Comparison of ENCODE assay signal across 8 mouse cellular contexts in the genomic region with DNA sequence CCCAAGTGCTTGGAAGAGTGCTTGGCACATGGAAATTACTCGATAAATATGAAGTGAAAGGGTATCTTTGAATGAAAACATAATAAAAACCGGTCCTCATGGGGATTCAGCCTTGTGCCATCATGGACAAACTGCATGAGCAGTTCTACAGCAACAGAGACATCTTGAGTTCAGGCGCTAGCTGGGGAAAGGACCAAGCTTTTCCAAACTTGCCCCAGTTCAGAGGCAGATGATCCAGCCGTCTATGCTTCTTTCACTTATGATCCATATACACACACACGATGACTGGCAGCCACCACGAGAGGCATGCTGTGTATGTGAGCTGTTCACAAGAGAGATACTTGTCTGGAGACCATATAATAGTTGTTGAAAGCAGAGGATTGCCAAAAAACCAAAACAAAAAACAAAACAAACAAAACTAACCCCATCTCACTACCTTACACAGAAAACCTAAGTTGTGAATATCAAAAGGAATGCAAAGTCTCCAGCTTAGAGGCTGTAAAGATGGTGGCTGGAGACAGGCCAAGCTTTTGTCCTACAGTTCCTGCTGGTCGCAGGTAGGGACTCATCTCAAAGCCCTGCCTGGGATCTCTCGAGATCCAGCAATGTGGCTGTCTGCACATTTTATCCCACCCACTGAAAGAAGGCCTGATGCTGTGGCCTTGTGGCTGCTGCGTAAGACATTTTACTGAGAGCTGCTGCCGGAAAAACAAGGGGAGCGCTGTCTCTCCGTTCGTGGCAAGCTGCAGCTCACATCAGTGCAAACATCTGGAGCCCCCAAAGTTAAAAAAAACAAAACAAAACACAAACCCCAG. TPM values are rescaled to one million over a fixed set of nuclear protein-coding genes. Genes with fewer than 3 reads are reported as not detected.
A peak's percentile ranks its signal among the peaks of the same experiment; 100 is the strongest.
DNase-seq lines count a peak whose midpoint lies in the region; ATAC-seq lines count a peak whose summit lies in the region.

No protein-coding gene starts in this region.

- no peaks in the 10 kb centered on the region for H3K27me3 ChIP-seq in lung, embryonic 15.5 days
- H3K27me3 ChIP-seq in forebrain, embryonic 13.5 days, result no peaks in the 10 kb centered on the region; the same call in 1 of the 2 replicates
- H3K27me3 ChIP-seq in midbrain, embryonic 16.5 days (ENCODE audit: control insufficient read depth, insufficient read depth, low read depth, low read length), result no peaks in the 10 kb centered on the region

- DNase-seq in lung, adult 18-20 months, result no peak
- peak; percentile 71 for DNase-seq in kidney, postnatal 10 days
- no peak for DNase-seq in natural killer cell, adult 2 months (ENCODE audit: low spot score in 2 of 2)
- DNase-seq in cerebellum, postnatal 36 days, result no peak
- DNase-seq in testis, postnatal 14 days (ENCODE audit: low spot score), result no peak

- peak overlapping the region; percentile 87 for H3K4me2 ChIP-seq in lung, embryonic 15.5 days
- H3K4me2 ChIP-seq in forebrain, embryonic 13.5 days, result peak overlapping the region; percentile 86
- H3K4me2 ChIP-seq in midbrain, embryonic 16.5 days (ENCODE audit: low read length), result peak overlapping the region; percentile 68

- 0 out of 2 replicates have a peak, but pooled peaks cover 2% of the 10 kb centered on the region for H3K36me3 ChIP-seq in lung, embryonic 15.5 days
- no peaks in the 10 kb centered on the region for H3K36me3 ChIP-seq in forebrain, embryonic 13.5 days (ENCODE audit: poor library complexity, severe bottlenecking)
- no peaks in the 10 kb centered on the region for H3K36me3 ChIP-seq in midbrain, embryonic 16.5 days (ENCODE audit: control insufficient read depth, insufficient read depth, low read length)

- WGBS in lung, embryonic 15.5 days, result 25% methylated on average over 13 of the region's 13 CpGs
- 70% methylated on average over 13 of the region's 13 CpGs for WGBS in forebrain, embryonic 13.5 days
- WGBS in midbrain, embryonic 16.5 days, result 59% methylated on average over 13 of the region's 13 CpGs

- H3K4me1 ChIP-seq in lung, embryonic 15.5 days, result peaks cover 55% of the 10 kb centered on the region
- peaks cover 19% of the 10 kb centered on the region for H3K4me1 ChIP-seq in forebrain, embryonic 13.5 days
- peaks cover 7% of the 10 kb centered on the region for H3K4me1 ChIP-seq in midbrain, embryonic 16.5 days (ENCODE audit: control insufficient read depth, insufficient read depth, low read length)

- peak overlapping the region; percentile 75 for H3K4me3 ChIP-seq in lung, embryonic 15.5 days
- peak overlapping the region; percentile 73; the same call in 1 of the 2 replicates for H3K4me3 ChIP-seq in forebrain, embryonic 13.5 days
- H3K4me3 ChIP-seq in midbrain, embryonic 16.5 days (ENCODE audit: low read depth, low read length), result peak overlapping the region; percentile 74

- ATAC-seq in lung, embryonic 15.5 days (ENCODE audit: borderline replicate concordance, extremely low read depth, low FRiP score, low TSS enrichment), result no peak
- no peak for ATAC-seq in forebrain, embryonic 13.5 days
- ATAC-seq in midbrain, embryonic 16.5 days, result no peak

- no peaks in the 10 kb centered on the region for H3K9me3 ChIP-seq in lung, embryonic 15.5 days
- no peaks in the 10 kb centered on the region for H3K9me3 ChIP-seq in forebrain, embryonic 13.5 days (replicated peaks)
- no peaks in the 10 kb centered on the region for H3K9me3 ChIP-seq in midbrain, embryonic 16.5 days (replicated peaks; ENCODE audit: control insufficient read depth, low read length, poor library complexity, severe bottlenecking)

- peak overlapping the region; percentile 93 for H3K9ac ChIP-seq in lung, embryonic 15.5 days
- H3K9ac ChIP-seq in forebrain, embryonic 13.5 days, result no peak overlapping the region
- H3K9ac ChIP-seq in midbrain, embryonic 16.5 days (ENCODE audit: low read depth, low read length), result 0 out of 2 replicates have a peak overlapping the region, but pooled peaks have one; percentile 43

- H3K27ac ChIP-seq in lung, embryonic 15.5 days, result peak overlapping the region; percentile 90
- no peak overlapping the region for H3K27ac ChIP-seq in forebrain, embryonic 13.5 days
- no peak overlapping the region for H3K27ac ChIP-seq in midbrain, embryonic 16.5 days (ENCODE audit: low read length)

RNA-seq across cellular contexts. Expression of a gene that starts 2.1 kb away (rescaled TPM):
- polyA plus RNA-seq in lung, embryonic 15.5 days (2015; fragmentation: Nextera tagmentation; extraction: Ambion mirVana), result 27.8 and 28.0 TPM in 2 replicates
- polyA plus RNA-seq in forebrain, embryonic 13.5 days (2015; fragmentation: Nextera tagmentation; extraction: Ambion mirVana), result 2.0 and 2.1 TPM in 2 replicates
- polyA plus RNA-seq in midbrain, embryonic 16.5 days (2015; fragmentation: Nextera tagmentation; extraction: Ambion mirVana), result 2.3 and 2.6 TPM in 2 replicates
